Mouse (Mus musculus): ENCODE measurements around the gene Cdk17. TPM values are rescaled to one million over a fixed set of nuclear protein-coding genes. Genes with fewer than 3 reads are reported as not detected.

Cdk17 gene
- polyA plus RNA-seq, 1 experiment from 2014 or later = 14.2 TPM

DNA sequence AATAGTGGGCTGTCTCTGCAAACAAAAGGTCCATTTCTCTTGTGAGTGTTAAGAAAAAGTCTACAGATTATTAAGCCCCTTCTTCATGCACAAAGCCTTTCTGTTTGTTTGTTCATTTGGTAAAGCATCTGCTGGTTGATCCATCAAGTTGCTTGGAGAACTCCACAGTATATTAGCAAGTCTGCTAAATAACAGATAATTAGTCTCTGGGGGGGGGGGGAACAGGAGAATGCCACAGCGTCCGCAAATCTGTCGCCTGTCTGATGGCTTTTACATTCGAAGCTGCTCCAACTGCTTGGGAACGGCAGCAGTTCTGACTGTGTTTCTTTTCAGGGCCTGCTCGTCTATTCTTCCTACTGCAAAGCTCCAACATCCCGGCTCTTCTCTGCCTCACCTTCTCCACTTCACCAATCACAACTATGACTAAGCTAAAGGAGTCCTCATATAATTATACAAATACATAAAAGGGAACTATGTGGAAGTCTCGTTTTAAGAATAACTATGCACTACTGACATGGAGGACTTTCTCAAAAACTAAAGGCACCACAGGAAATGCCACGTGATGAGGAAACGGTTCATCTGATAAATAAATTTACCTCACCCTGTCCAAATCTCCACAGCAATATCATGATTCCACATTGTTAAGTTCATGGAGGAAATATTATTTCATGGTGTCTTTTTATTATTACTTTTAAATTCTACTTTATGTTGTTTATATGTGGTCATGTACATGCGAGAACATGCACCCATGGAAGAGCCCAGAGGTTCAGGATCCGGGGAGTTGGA lies 38.1 kb upstream of the Cdk17 start:
- Histone ChIP-seq H3K27ac (ENCODE audit: low read length) (0 out of 2 replicates have a peak overlapping the region, but pooled peaks have one; percentile 9), H3K4me3 (replicated peaks; ENCODE audit: low read length) (no peak overlapping the region), H3K4me1 (ENCODE audit: control insufficient read depth, insufficient read depth, low read length) (no peaks in the 10 kb centered on the region), H3K27me3 (ENCODE audit: control insufficient read depth, insufficient read depth, low read length) (no peaks in the 10 kb centered on the region), H3K4me2 (ENCODE audit: low read depth, low read length) (no peak overlapping the region), H3K9me3 (replicated peaks; ENCODE audit: control insufficient read depth, low read length) (no peaks in the 10 kb centered on the region), H3K9ac (ENCODE audit: low read length) (no peak overlapping the region), H3K36me3 (ENCODE audit: control insufficient read depth, insufficient read depth, low read length) (no peaks in the 10 kb centered on the region)
- WGBS = 71% methylated on average over 12 of the region's 12 CpGs
- ATAC-seq (ENCODE audit: insufficient read depth, low FRiP score) = no peak

GRCm38 (mm10) chr10:93123310-93123709 lies 37.4 kb upstream of the Cdk17 start:
- ATAC-seq (ENCODE audit: insufficient read depth, low FRiP score) = no peak
- H3K4me1 ChIP-seq (ENCODE audit: control insufficient read depth, insufficient read depth, low read length) = no peaks in the 10 kb centered on the region

DNA sequence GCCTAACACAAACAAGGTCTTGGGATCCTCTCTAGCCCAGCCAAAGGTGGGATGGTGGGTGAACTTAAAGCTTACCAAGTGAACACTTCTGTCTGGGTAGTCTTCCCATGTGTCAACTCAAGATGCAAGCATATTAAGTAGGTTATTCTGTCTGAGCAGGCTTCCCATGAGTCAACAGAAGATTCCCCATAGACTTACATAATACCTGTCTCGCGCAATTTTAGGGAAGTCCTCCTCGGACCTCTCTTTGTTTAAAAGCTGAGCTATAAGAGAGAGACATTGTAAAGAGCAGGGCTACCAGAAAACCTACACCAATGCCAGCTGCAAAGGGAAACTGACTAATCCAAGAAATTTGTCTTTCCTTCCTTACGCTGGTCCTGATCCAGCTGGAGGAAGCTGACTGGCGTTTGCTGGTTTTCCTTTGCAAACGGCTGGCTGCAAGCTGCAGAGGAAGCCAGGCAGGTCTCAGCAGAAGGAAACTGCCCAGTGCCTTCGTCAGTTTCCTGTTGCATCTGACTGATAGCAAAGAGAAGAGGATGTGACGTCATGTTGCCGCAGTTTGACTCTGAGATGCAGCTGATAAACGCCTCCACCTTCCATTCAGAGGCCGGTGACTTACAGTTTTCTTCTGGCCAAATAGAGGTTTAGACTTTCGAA lies 36.6 kb upstream of the Cdk17 start:
- H3K9ac ChIP-seq (ENCODE audit: low read length) = 0 out of 2 replicates have a peak overlapping the region, but pooled peaks have one; percentile 2
- peak; percentile 64; the same call in 1 of the 2 replicates for ATAC-seq (ENCODE audit: insufficient read depth, low FRiP score)
- no peak overlapping the region; the same call in 1 of the 2 replicates for H3K4me3 ChIP-seq (replicated peaks; ENCODE audit: low read length)
- H3K27me3 ChIP-seq (ENCODE audit: control insufficient read depth, insufficient read depth, low read length) = no peaks in the 10 kb centered on the region
- H3K9me3 ChIP-seq (replicated peaks; ENCODE audit: control insufficient read depth, low read length) = no peaks in the 10 kb centered on the region
- H3K36me3 ChIP-seq (ENCODE audit: control insufficient read depth, insufficient read depth, low read length) = no peaks in the 10 kb centered on the region
- 42% methylated on average over 12 of the region's 12 CpGs for WGBS
- no peaks in the 10 kb centered on the region for H3K4me1 ChIP-seq (ENCODE audit: control insufficient read depth, insufficient read depth, low read length)
- peak overlapping the region; percentile 35 for H3K4me2 ChIP-seq (ENCODE audit: low read depth, low read length)
- H3K27ac ChIP-seq (ENCODE audit: low read length) = peak overlapping the region; percentile 59

More at GRCm38 (mm10) chr10:93123310-93123709, 37.4 kb upstream of the Cdk17 start:
- Histone ChIP-seq H3K27me3 (ENCODE audit: control insufficient read depth, insufficient read depth, low read length) (no peaks in the 10 kb centered on the region), H3K36me3 (ENCODE audit: control insufficient read depth, insufficient read depth, low read length) (no peaks in the 10 kb centered on the region), H3K9ac (ENCODE audit: low read length) (no peak overlapping the region), H3K27ac (ENCODE audit: low read length) (0 out of 2 replicates have a peak overlapping the region, but pooled peaks have one; percentile 9), H3K9me3 (replicated peaks; ENCODE audit: control insufficient read depth, low read length) (no peaks in the 10 kb centered on the region), H3K4me3 (replicated peaks; ENCODE audit: low read length) (no peak overlapping the region), H3K4me2 (ENCODE audit: low read depth, low read length) (no peak overlapping the region)
- 76% methylated on average over 4 of the region's 4 CpGs for WGBS

GRCm38 (mm10) chr10:93126025-93126424 lies 34.6 kb upstream of the Cdk17 start:
- WGBS = 57% methylated on average over 3 of the region's 3 CpGs
- no peak for ATAC-seq (ENCODE audit: insufficient read depth, low FRiP score)

DNA sequence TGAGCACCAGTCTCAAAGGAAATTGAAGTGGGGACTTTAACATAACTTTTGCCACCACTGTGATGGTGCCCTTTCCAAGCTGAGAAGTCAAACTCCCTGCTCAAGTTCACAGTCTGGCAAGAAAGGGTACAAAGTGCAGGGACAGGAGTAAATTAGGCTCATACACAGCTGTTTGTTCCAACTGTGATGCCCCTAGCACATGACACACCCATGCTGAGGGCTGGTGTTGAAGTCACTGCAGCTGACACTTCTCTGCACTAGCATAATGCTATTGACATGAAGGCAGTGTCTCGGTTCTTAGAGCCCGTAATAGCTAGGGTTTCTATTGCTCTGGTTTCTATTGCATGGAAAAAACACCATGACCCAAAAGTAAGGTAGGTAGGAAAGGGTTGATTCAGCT lies 32.1 kb upstream of the Cdk17 start:
- H3K27me3 ChIP-seq (ENCODE audit: control insufficient read depth, insufficient read depth, low read length) = no peaks in the 10 kb centered on the region
- no peaks in the 10 kb centered on the region for H3K9me3 ChIP-seq (replicated peaks; ENCODE audit: control insufficient read depth, low read length)
- no peak overlapping the region for H3K4me2 ChIP-seq (ENCODE audit: low read depth, low read length)
- no peak overlapping the region for H3K4me3 ChIP-seq (replicated peaks; ENCODE audit: low read length)
- no peaks in the 10 kb centered on the region; the same call in 1 of the 2 replicates for H3K4me1 ChIP-seq (ENCODE audit: control insufficient read depth, insufficient read depth, low read length)
- H3K36me3 ChIP-seq (ENCODE audit: control insufficient read depth, insufficient read depth, low read length) = no peaks in the 10 kb centered on the region
- no peak overlapping the region for H3K27ac ChIP-seq (ENCODE audit: low read length)
- no peak for ATAC-seq (ENCODE audit: insufficient read depth, low FRiP score)
- H3K9ac ChIP-seq (ENCODE audit: low read length) = no peak overlapping the region
- WGBS = 84% methylated on average over 2 of the region's 2 CpGs

More at GRCm38 (mm10) chr10:93126025-93126424, 34.6 kb upstream of the Cdk17 start:
- no peaks in the 10 kb centered on the region; the same call in 1 of the 2 replicates for H3K4me1 ChIP-seq (ENCODE audit: control insufficient read depth, insufficient read depth, low read length)
- H3K4me2 ChIP-seq (ENCODE audit: low read depth, low read length) = no peak overlapping the region
- H3K27ac ChIP-seq (ENCODE audit: low read length) = no peak overlapping the region
- no peaks in the 10 kb centered on the region for H3K27me3 ChIP-seq (ENCODE audit: control insufficient read depth, insufficient read depth, low read length)
- H3K4me3 ChIP-seq (replicated peaks; ENCODE audit: low read length) = no peak overlapping the region
- no peaks in the 10 kb centered on the region for H3K9me3 ChIP-seq (replicated peaks; ENCODE audit: control insufficient read depth, low read length)
- no peak overlapping the region for H3K9ac ChIP-seq (ENCODE audit: low read length)
- no peaks in the 10 kb centered on the region for H3K36me3 ChIP-seq (ENCODE audit: control insufficient read depth, insufficient read depth, low read length)

- no peak for ATAC-seq (ENCODE audit: insufficient read depth, low FRiP score)
These were observed 31.3 kb upstream of the Cdk17 start for GRCm38 (mm10) chr10:93129345-93129744.

DNA sequence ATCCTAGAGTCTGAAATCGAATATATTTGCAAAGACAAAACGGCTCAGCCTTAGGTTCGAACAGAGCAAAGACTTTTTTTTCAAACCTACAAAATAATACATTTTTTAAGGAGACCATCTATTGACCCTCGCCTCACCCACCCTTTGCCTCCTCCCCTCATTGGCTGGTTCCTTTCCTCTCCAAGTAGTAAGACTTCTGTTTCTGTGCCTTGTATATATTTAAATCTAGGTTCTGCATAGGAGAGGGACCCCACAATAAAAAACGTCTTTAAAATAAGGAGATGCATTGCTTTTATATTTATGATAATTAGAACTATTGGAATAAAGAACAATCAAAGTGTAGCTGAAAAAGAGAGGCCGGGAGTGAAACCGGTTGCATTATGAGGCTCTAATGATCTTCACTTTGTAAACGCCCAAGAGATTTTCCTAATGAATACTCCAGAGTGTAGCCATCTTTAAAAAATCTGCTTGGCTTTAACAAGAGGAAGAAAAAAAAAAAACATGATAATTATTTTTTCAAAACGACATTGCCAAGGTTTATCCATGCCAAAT lies 30.7 kb upstream of the Cdk17 start:
- no peaks in the 10 kb centered on the region for H3K9me3 ChIP-seq (replicated peaks; ENCODE audit: control insufficient read depth, low read length)
- no peak overlapping the region for H3K4me3 ChIP-seq (replicated peaks; ENCODE audit: low read length)
- H3K36me3 ChIP-seq (ENCODE audit: control insufficient read depth, insufficient read depth, low read length) = no peaks in the 10 kb centered on the region
- WGBS = 71% methylated on average over 9 of the region's 9 CpGs
- H3K27ac ChIP-seq (ENCODE audit: low read length) = no peak overlapping the region
- H3K9ac ChIP-seq (ENCODE audit: low read length) = no peak overlapping the region
- no peak for ATAC-seq (ENCODE audit: insufficient read depth, low FRiP score)
- H3K4me1 ChIP-seq (ENCODE audit: control insufficient read depth, insufficient read depth, low read length) = no peaks in the 10 kb centered on the region; the same call in 1 of the 2 replicates
- H3K4me2 ChIP-seq (ENCODE audit: low read depth, low read length) = no peak overlapping the region
- no peaks in the 10 kb centered on the region for H3K27me3 ChIP-seq (ENCODE audit: control insufficient read depth, insufficient read depth, low read length)

More at GRCm38 (mm10) chr10:93129345-93129744, 31.3 kb upstream of the Cdk17 start:
- no peak overlapping the region for H3K4me2 ChIP-seq (ENCODE audit: low read depth, low read length)
- no peaks in the 10 kb centered on the region for H3K9me3 ChIP-seq (replicated peaks; ENCODE audit: control insufficient read depth, low read length)
- WGBS = 58% methylated on average over 1 of the region's 1 CpGs
- H3K27me3 ChIP-seq (ENCODE audit: control insufficient read depth, insufficient read depth, low read length) = no peaks in the 10 kb centered on the region
- H3K4me3 ChIP-seq (replicated peaks; ENCODE audit: low read length) = no peak overlapping the region
- H3K9ac ChIP-seq (ENCODE audit: low read length) = no peak overlapping the region
- H3K27ac ChIP-seq (ENCODE audit: low read length) = no peak overlapping the region
- no peaks in the 10 kb centered on the region for H3K36me3 ChIP-seq (ENCODE audit: control insufficient read depth, insufficient read depth, low read length)
- no peaks in the 10 kb centered on the region; the same call in 1 of the 2 replicates for H3K4me1 ChIP-seq (ENCODE audit: control insufficient read depth, insufficient read depth, low read length)

GRCm38 (mm10) chr10:93130456-93130940 lies 30.2 kb upstream of the Cdk17 start:
- Histone ChIP-seq H3K9me3 (replicated peaks; ENCODE audit: control insufficient read depth, low read length) (no peaks in the 10 kb centered on the region), H3K4me3 (replicated peaks; ENCODE audit: low read length) (no peak overlapping the region), H3K4me2 (ENCODE audit: low read depth, low read length) (no peak overlapping the region), H3K9ac (ENCODE audit: low read length) (no peak overlapping the region), H3K27me3 (ENCODE audit: control insufficient read depth, insufficient read depth, low read length) (no peaks in the 10 kb centered on the region), H3K36me3 (ENCODE audit: control insufficient read depth, insufficient read depth, low read length) (no peaks in the 10 kb centered on the region), H3K27ac (ENCODE audit: low read length) (peak overlapping the region; percentile 79), H3K4me1 (ENCODE audit: control insufficient read depth, insufficient read depth, low read length) (no peaks in the 10 kb centered on the region; the same call in 1 of the 2 replicates)
- WGBS = 49% methylated on average over 10 of the region's 10 CpGs
- peak; percentile 53; the same call in 1 of the 2 replicates for ATAC-seq (ENCODE audit: insufficient read depth, low FRiP score)

Measured in stomach, embryonic 16.5 days (tissue).